Mouse (Mus musculus): ENCODE results near the gene Dclre1c. TPM values are rescaled to one million over a fixed set of nuclear protein-coding genes. Genes with fewer than 3 reads are reported as not detected.

The Dclre1c gene
- polyA plus RNA-seq, 1 experiment from 2014 or later = 7.5 TPM

DNA sequence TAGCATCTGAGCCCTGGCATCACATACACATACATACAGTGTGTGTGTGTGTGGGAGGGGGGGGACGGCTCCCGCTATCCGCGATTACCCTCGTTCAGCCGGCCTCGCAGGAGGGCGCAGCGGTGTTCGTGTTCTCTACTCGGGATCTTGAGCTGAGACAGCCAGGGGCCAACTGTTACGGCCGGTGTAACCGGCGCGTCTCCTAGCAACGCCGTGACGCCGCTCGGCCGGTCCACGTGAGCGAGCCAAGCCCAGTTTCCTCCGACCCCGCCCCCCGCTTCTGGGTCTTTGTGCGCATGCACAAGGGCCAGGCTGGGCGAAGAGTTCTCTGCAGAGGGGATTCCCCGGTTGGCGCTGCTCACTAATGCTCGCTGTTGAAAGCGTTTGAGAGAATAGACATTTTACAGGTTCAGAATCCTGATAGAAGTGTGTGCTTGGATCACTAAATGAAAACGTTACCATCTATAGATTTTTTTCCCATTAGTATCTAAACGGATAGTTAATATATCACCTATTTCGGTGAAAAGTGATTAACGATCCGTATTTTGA is 5.0 kb upstream of the Dclre1c start:
- Histone ChIP-seq H3K9me3 (ENCODE audit: control insufficient read depth, low read length) (no peaks in the 10 kb centered on the region), H3K4me1 (replicated peaks; ENCODE audit: control insufficient read depth, insufficient read depth, low read length) (peaks cover 4% of the 10 kb centered on the region; the same call in 1 of the 2 replicates), H3K4me3 (ENCODE audit: low read depth, low read length) (peak overlapping the region; percentile 47), H3K27me3 (ENCODE audit: control insufficient read depth, insufficient read depth, low read length) (peaks cover 6% of the 10 kb centered on the region; the same call in 1 of the 2 replicates), H3K27ac (ENCODE audit: low read depth, low read length) (no peak overlapping the region), H3K4me2 (ENCODE audit: low read depth, low read length, severe bottlenecking) (peak overlapping the region; percentile 78), H3K36me3 (ENCODE audit: control insufficient read depth, insufficient read depth, low read length) (no peaks in the 10 kb centered on the region), H3K9ac (ENCODE audit: low read length) (peak overlapping the region; percentile 39; the same call in 1 of the 2 replicates)
- ATAC-seq (replicated peaks; ENCODE audit: low FRiP score) = peak; percentile 94
- 2% methylated on average over 38 of the region's 38 CpGs for WGBS
- peak; percentile 97 for DNase-seq (ENCODE audit: low spot score)

DNA sequence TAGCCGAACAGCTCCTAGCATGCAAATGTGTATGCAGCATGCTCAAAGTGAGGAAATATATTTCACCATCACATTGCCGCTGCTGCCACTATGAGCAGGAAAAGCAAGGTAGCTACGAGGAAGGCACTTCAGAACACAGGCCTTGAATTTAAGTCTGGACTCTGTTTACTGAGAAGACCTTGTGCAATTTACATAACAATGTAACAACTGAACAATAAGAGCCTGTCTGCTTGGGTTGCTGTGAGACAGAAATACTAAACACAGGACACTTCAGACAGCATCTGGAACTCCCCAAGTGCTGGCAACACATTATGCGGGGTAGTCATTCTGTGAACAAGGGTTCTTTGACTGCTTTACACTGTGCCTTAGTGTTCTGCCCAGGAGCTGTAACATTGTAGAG is 3.8 kb upstream of the Dclre1c start:
- WGBS = 49% methylated on average over 4 of the region's 4 CpGs
- DNase-seq (ENCODE audit: low spot score) = no peak
- no peak overlapping the region for H3K9ac ChIP-seq (ENCODE audit: low read length)
- peaks cover 6% of the 10 kb centered on the region; the same call in 1 of the 2 replicates for H3K27me3 ChIP-seq (ENCODE audit: control insufficient read depth, insufficient read depth, low read length)
- no peak overlapping the region for H3K27ac ChIP-seq (ENCODE audit: low read depth, low read length)
- no peak overlapping the region for H3K4me3 ChIP-seq (ENCODE audit: low read depth, low read length)
- no peaks in the 10 kb centered on the region for H3K36me3 ChIP-seq (ENCODE audit: control insufficient read depth, insufficient read depth, low read length)
- no peak for ATAC-seq (replicated peaks; ENCODE audit: low FRiP score)
- no peaks in the 10 kb centered on the region for H3K9me3 ChIP-seq (ENCODE audit: control insufficient read depth, low read length)
- peaks cover 4% of the 10 kb centered on the region for H3K4me1 ChIP-seq (replicated peaks; ENCODE audit: control insufficient read depth, insufficient read depth, low read length)
- H3K4me2 ChIP-seq (ENCODE audit: low read depth, low read length, severe bottlenecking) = no peak overlapping the region

DNA sequence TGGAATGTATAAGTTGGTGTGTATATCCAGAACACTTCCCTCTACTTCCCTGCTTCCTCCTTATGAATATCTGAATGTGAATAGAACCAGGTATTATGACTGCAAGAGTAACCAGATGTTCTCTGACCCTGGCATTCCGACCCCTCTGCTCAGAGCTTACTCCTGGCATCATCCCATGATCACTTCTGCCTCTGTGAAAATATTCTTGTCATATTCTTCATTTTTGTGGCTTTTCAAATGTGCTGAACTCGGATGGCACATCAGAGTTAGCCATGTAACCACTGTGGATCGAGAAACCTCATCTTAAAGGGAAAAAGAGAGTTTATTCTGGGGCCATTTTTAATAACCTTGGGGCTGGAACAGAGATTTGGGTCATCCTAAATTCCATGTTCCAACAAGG is 1.4 kb upstream of the Dclre1c start, which contains the start of gene Meig1:
Gene Meig1 (minus strand): TSS at position 101 of the 400 bp plus-strand sequence.
- peaks cover 6% of the 10 kb centered on the region; the same call in 1 of the 2 replicates for H3K27me3 ChIP-seq (ENCODE audit: control insufficient read depth, insufficient read depth, low read length)
- no peak within 1 kb of the TSS for H3K27ac ChIP-seq (ENCODE audit: low read depth, low read length)
- H3K4me2 ChIP-seq (ENCODE audit: low read depth, low read length, severe bottlenecking) = peak within 1 kb of the TSS; percentile 93; the same call in 1 of the 2 replicates
- no peaks in the 10 kb centered on the region for H3K9me3 ChIP-seq (ENCODE audit: control insufficient read depth, low read length)
- peaks cover 4% of the 10 kb centered on the region for H3K4me1 ChIP-seq (replicated peaks; ENCODE audit: control insufficient read depth, insufficient read depth, low read length)
- no peak for DNase-seq (ENCODE audit: low spot score)
- ATAC-seq (replicated peaks; ENCODE audit: low FRiP score) = no peak
- no peaks in the 10 kb centered on the region for H3K36me3 ChIP-seq (ENCODE audit: control insufficient read depth, insufficient read depth, low read length)
- no peak within 1 kb of the TSS for H3K4me3 ChIP-seq (ENCODE audit: low read depth, low read length)
- WGBS = 72% methylated on average over 3 of the region's 3 CpGs
- no peak within 1 kb of the TSS for H3K9ac ChIP-seq (ENCODE audit: low read length)

DNA sequence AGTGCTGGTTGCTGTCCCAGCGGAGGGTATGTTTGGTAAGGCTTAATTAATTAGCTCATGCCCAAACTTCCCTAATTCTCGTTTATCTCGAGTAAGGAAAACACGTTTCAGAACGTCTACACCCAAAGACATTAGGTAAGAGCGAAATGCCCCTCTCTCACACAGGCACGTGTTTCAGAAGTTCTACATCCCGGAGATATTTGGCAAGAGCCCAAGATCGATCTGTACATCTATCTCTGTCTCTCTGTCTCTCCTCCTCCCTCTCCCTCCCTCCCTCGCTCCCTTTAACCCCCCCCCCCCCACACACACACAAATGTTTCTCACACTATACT is 614 bp downstream of the Dclre1c start:
- no peak for ATAC-seq (replicated peaks; ENCODE audit: low FRiP score)
- Histone ChIP-seq H3K4me1 (replicated peaks; ENCODE audit: control insufficient read depth, insufficient read depth, low read length) (no peaks in the 10 kb centered on the region; the same call in 1 of the 2 replicates), H3K9ac (ENCODE audit: low read length) (peak overlapping the region; percentile 60)

DNA sequence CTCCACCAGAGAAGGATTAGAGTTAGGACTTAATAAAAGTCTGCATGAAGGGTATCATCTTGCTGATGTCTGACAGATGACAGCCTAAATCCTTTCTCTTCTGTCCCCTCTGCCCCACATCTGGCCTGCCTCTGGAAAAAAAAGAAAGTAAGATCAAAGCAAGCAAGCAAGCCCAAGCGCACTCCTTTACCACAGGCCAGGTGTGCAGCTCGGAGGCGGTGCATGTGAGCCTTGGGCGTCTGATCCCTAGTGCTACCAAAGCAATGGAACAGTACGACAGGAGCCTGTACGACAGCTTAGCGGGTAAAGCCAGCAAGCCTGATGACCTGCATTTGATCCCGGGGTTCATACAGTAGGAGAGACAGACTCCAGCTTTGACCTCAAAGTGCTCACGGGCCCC is 7.0 kb downstream of the Dclre1c start:
- ATAC-seq (replicated peaks; ENCODE audit: low FRiP score) = no peak
- H3K4me1 ChIP-seq (replicated peaks; ENCODE audit: control insufficient read depth, insufficient read depth, low read length) = no peaks in the 10 kb centered on the region
- no peaks in the 10 kb centered on the region for H3K36me3 ChIP-seq (ENCODE audit: control insufficient read depth, insufficient read depth, low read length)
- no peak overlapping the region for H3K9ac ChIP-seq (ENCODE audit: low read length)
- H3K27ac ChIP-seq (ENCODE audit: low read depth, low read length) = no peak overlapping the region
- WGBS = 85% methylated on average over 9 of the region's 9 CpGs
- H3K4me3 ChIP-seq (ENCODE audit: low read depth, low read length) = no peak overlapping the region
- H3K27me3 ChIP-seq (ENCODE audit: control insufficient read depth, insufficient read depth, low read length) = no peaks in the 10 kb centered on the region
- no peak for DNase-seq (ENCODE audit: low spot score)
- H3K9me3 ChIP-seq (ENCODE audit: control insufficient read depth, low read length) = no peaks in the 10 kb centered on the region
- no peak overlapping the region for H3K4me2 ChIP-seq (ENCODE audit: low read depth, low read length, severe bottlenecking)

More for the DNA sequence above, 614 bp downstream of the Dclre1c start:
- Histone ChIP-seq H3K27me3 (ENCODE audit: control insufficient read depth, insufficient read depth, low read length) (no peaks in the 10 kb centered on the region), H3K9me3 (ENCODE audit: control insufficient read depth, low read length) (no peaks in the 10 kb centered on the region), H3K4me2 (ENCODE audit: low read depth, low read length, severe bottlenecking) (peak overlapping the region; percentile 93), H3K4me3 (ENCODE audit: low read depth, low read length) (peak overlapping the region; percentile 65), H3K36me3 (ENCODE audit: control insufficient read depth, insufficient read depth, low read length) (no peaks in the 10 kb centered on the region), H3K27ac (ENCODE audit: low read depth, low read length) (no peak overlapping the region)
- no peak for DNase-seq (ENCODE audit: low spot score)
- 13% methylated on average over 9 of the region's 10 CpGs for WGBS

DNA sequence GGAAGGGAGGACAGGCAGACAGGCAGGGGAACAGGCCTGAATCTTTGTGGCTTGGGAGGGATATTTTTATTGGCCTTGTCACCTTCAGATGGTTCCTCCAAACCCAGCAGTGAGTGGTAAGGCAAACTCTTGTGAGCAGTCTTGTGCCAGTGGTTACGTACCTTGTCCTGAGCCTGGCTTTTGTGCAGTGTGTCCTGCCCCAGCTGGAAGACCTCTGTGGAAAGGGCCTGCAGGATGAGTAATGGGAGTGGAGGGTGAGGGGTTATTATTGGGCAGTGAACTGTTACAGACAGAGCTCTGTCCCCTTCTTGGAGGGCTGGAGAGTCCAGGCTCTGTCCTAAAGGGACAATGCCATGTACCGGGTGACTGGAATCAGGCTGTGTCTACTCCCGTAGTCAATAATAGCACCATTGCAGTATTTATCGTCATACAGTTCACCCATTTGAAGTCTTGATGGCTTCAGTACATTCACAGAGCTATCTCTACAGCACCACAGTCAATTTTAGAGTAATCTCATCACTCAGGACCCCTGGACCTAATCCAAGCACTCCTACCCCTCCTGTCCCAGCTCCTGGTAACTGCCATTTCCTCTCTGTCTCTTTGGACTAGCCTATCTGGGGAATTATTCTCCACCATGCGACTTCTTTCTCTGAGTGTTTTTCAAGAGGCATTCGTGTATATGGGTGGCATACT is 11.6 kb downstream of the Dclre1c start:
- Histone ChIP-seq H3K36me3 (ENCODE audit: control insufficient read depth, insufficient read depth, low read length) (no peaks in the 10 kb centered on the region), H3K4me2 (ENCODE audit: low read depth, low read length, severe bottlenecking) (no peak overlapping the region), H3K9me3 (ENCODE audit: control insufficient read depth, low read length) (no peaks in the 10 kb centered on the region), H3K27ac (ENCODE audit: low read depth, low read length) (no peak overlapping the region), H3K9ac (ENCODE audit: low read length) (no peak overlapping the region), H3K27me3 (ENCODE audit: control insufficient read depth, insufficient read depth, low read length) (no peaks in the 10 kb centered on the region), H3K4me3 (ENCODE audit: low read depth, low read length) (no peak overlapping the region), H3K4me1 (replicated peaks; ENCODE audit: control insufficient read depth, insufficient read depth, low read length) (no peaks in the 10 kb centered on the region)
- no peak for DNase-seq (ENCODE audit: low spot score)
- 91% methylated on average over 6 of the region's 6 CpGs for WGBS
- no peak for ATAC-seq (replicated peaks; ENCODE audit: low FRiP score)

DNA sequence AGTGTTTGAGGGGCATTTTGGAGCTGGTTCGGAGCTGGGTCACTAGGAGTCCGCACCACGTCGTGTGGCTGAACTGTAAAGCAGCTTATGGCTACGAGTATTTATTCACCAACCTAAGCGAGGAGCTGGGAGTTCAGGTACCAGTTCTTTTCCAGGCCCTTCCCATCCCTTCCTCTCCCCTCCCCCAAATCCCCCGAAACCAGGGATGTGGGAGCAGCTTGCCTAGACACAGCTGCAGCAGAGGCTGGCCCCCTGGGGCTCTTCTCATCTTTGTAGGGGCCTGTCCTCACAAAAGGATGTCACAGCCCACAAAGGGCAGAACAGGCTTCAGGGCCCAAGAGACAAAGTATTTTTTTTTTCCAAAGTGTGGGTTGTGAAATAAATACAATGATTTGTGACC is 14.0 kb downstream of the Dclre1c start:
- no peaks in the 10 kb centered on the region for H3K4me1 ChIP-seq (replicated peaks; ENCODE audit: control insufficient read depth, insufficient read depth, low read length)
- ATAC-seq (replicated peaks; ENCODE audit: low FRiP score) = no peak
- H3K27ac ChIP-seq (ENCODE audit: low read depth, low read length) = no peak overlapping the region
- WGBS = 36% methylated on average over 7 of the region's 7 CpGs
- H3K4me2 ChIP-seq (ENCODE audit: low read depth, low read length, severe bottlenecking) = no peak overlapping the region
- H3K36me3 ChIP-seq (ENCODE audit: control insufficient read depth, insufficient read depth, low read length) = no peaks in the 10 kb centered on the region; the same call in 1 of the 2 replicates
- H3K4me3 ChIP-seq (ENCODE audit: low read depth, low read length) = no peak overlapping the region
- H3K9ac ChIP-seq (ENCODE audit: low read length) = no peak overlapping the region
- no peak for DNase-seq (ENCODE audit: low spot score)
- H3K27me3 ChIP-seq (ENCODE audit: control insufficient read depth, insufficient read depth, low read length) = no peaks in the 10 kb centered on the region
- no peaks in the 10 kb centered on the region for H3K9me3 ChIP-seq (ENCODE audit: control insufficient read depth, low read length)

DNA sequence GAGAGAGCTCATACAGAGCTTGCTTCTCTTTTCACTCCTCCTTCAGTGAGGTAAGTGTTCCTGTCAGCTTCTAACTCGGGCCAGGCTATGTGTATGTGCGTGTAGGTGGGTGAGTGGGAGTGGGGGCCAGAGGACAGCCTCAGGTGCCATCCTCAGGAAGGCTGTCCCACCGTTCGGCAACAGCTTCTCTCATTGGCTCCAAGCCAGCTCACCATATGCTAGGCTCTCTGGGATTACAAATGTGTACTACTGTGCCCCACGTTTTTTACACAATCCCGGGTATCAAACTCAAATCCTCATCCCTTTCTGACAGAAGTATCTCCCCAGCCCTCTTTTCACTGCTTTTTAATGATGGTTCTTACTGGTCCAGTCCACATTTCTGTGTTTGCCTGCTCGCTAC is 20.3 kb downstream of the Dclre1c start:
- ATAC-seq (replicated peaks; ENCODE audit: low FRiP score) (no peak), DNase-seq (ENCODE audit: low spot score) (no peak)
- 86% methylated on average over 7 of the region's 7 CpGs for WGBS
- Histone ChIP-seq H3K36me3 (ENCODE audit: control insufficient read depth, insufficient read depth, low read length) (no peaks in the 10 kb centered on the region; the same call in 1 of the 2 replicates), H3K9ac (ENCODE audit: low read length) (no peak overlapping the region), H3K4me2 (ENCODE audit: low read depth, low read length, severe bottlenecking) (no peak overlapping the region), H3K9me3 (ENCODE audit: control insufficient read depth, low read length) (no peaks in the 10 kb centered on the region), H3K27me3 (ENCODE audit: control insufficient read depth, insufficient read depth, low read length) (no peaks in the 10 kb centered on the region), H3K4me3 (ENCODE audit: low read depth, low read length) (no peak overlapping the region), H3K27ac (ENCODE audit: low read depth, low read length) (no peak overlapping the region), H3K4me1 (replicated peaks; ENCODE audit: control insufficient read depth, insufficient read depth, low read length) (no peaks in the 10 kb centered on the region)

DNA sequence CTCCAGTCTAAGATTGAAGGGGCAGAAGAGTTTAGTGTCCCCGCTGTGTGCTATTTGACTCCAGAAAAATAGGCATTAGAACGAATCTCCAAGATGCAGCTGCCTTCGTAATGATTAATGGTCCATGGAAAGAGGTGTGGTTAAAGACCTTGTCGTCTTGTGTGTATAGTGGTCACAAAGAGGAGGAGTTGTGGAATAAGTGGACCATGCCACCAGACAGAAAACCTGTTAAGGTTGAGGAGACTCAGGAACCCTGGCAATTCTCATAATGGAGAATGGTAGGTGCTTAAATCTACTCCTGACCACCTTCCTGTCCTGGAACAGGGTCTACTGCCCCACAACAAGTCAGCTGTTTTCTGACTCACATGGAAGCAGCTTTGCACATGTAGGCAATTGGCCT is 22.1 kb downstream of the Dclre1c start:
- 91% methylated on average over 4 of the region's 4 CpGs for WGBS
- ATAC-seq (replicated peaks; ENCODE audit: low FRiP score) = no peak
- Histone ChIP-seq H3K4me2 (ENCODE audit: low read depth, low read length, severe bottlenecking) (no peak overlapping the region), H3K9ac (ENCODE audit: low read length) (no peak overlapping the region), H3K27me3 (ENCODE audit: control insufficient read depth, insufficient read depth, low read length) (no peaks in the 10 kb centered on the region), H3K4me1 (replicated peaks; ENCODE audit: control insufficient read depth, insufficient read depth, low read length) (no peaks in the 10 kb centered on the region), H3K27ac (ENCODE audit: low read depth, low read length) (no peak overlapping the region), H3K4me3 (ENCODE audit: low read depth, low read length) (no peak overlapping the region), H3K9me3 (ENCODE audit: control insufficient read depth, low read length) (no peaks in the 10 kb centered on the region), H3K36me3 (ENCODE audit: control insufficient read depth, insufficient read depth, low read length) (no peaks in the 10 kb centered on the region; the same call in 1 of the 2 replicates)
- no peak for DNase-seq (ENCODE audit: low spot score)

Measured in forebrain, embryonic 11.5 days (tissue).